Comparison of ENCODE assay signal across 8 mouse cellular contexts in genomic region chr15:100616221-100616620, GRCm38 (mm10). TPM values are rescaled to one million over a fixed set of nuclear protein-coding genes. Genes with fewer than 3 reads are reported as not detected.
DNase-seq lines count a peak whose midpoint lies in the region; ATAC-seq and TF ChIP-seq lines count a peak whose summit lies in the region.

No protein-coding gene starts in this region.

- peaks cover 8% of the 10 kb centered on the region for H3K36me3 ChIP-seq in neural tube, embryonic 11.5 days (ENCODE audit: control insufficient read depth, insufficient read depth, low read length)
- peaks cover 27% of the 10 kb centered on the region for H3K36me3 ChIP-seq in limb, embryonic 14.5 days (ENCODE audit: control insufficient read depth, insufficient read depth, low read length)
- peaks cover 21% of the 10 kb centered on the region; the same call in 1 of the 2 replicates for H3K36me3 ChIP-seq in stomach, postnatal 0 days (ENCODE audit: control insufficient read depth, insufficient read depth, low read length)

- no peak for TF ChIP-seq EP300 in stomach, postnatal 0 days (optimal IDR thresholded peaks at IDR 0.05)

- TF ChIP-seq CTCF in stomach, postnatal 0 days (IDR thresholded peaks at IDR 0.05; ENCODE audit: low read depth) = no peak

- H3K9ac ChIP-seq in neural tube, embryonic 11.5 days (ENCODE audit: low read length) = peak overlapping the region; percentile 85
- H3K9ac ChIP-seq in limb, embryonic 14.5 days (ENCODE audit: low read depth, low read length, severe bottlenecking) = peak overlapping the region; percentile 89
- peak overlapping the region; percentile 99 for H3K9ac ChIP-seq in stomach, postnatal 0 days (ENCODE audit: low read length)

- TF ChIP-seq POLR2A in limb, embryonic 14.5 days (IDR thresholded peaks at IDR 0.05; ENCODE audit: borderline replicate concordance, extremely low read depth, insufficient read depth, insufficient read length) = no peak

- peak; percentile 8; the same call in 1 of the 2 replicates for ATAC-seq in neural tube, embryonic 11.5 days (ENCODE audit: insufficient read depth, low FRiP score, low TSS enrichment)
- ATAC-seq in limb, embryonic 14.5 days (ENCODE audit: low FRiP score, low read depth) = no peak
- peak; percentile 1; the same call in 1 of the 2 replicates for ATAC-seq in stomach, postnatal 0 days (ENCODE audit: low FRiP score, low TSS enrichment)

- H3K4me1 ChIP-seq in neural tube, embryonic 11.5 days (ENCODE audit: control insufficient read depth, insufficient read depth, low read length) = peaks cover 8% of the 10 kb centered on the region
- H3K4me1 ChIP-seq in limb, embryonic 14.5 days (ENCODE audit: control insufficient read depth, insufficient read depth, low read length) = peaks cover 10% of the 10 kb centered on the region
- no peaks in the 10 kb centered on the region for H3K4me1 ChIP-seq in stomach, postnatal 0 days (replicated peaks; ENCODE audit: control insufficient read depth, insufficient read depth)

- no peaks in the 10 kb centered on the region for H3K27me3 ChIP-seq in neural tube, embryonic 11.5 days (ENCODE audit: control insufficient read depth, insufficient read depth, low read length)
- no peaks in the 10 kb centered on the region for H3K27me3 ChIP-seq in limb, embryonic 14.5 days (ENCODE audit: control insufficient read depth, insufficient read depth, low read length)
- no peaks in the 10 kb centered on the region for H3K27me3 ChIP-seq in stomach, postnatal 0 days (ENCODE audit: control insufficient read depth, insufficient read depth, low read length)

- peak; percentile 72 for DNase-seq in cerebellum, adult 9-10 months
- DNase-seq in cerebellum, adult 9-11 months = no peak
- DNase-seq in neural tube, embryonic 11.5 days (ENCODE audit: low spot score) = no peak
- DNase-seq in neural tube, embryonic 10.5 days (ENCODE audit: extremely low spot score, low spot score) = no peak
- DNase-seq in limb, embryonic 14.5 days (ENCODE audit: low spot score) = no peak
- DNase-seq in stomach, postnatal 0 days (ENCODE audit: low spot score) = no peak
- DNase-seq in urinary bladder, adult 18-20 months (ENCODE audit: low spot score in 2 of 2) = no peak
- no peak for DNase-seq in left cerebral cortex, adult 18-20 months (ENCODE audit: low spot score in 2 of 2)

- peak overlapping the region; percentile 96 for H3K27ac ChIP-seq in neural tube, embryonic 11.5 days (ENCODE audit: low read depth, low read length)
- peak overlapping the region; percentile 94; the same call in 1 of the 2 replicates for H3K27ac ChIP-seq in limb, embryonic 14.5 days (replicated peaks; ENCODE audit: low read depth, low read length)
- H3K27ac ChIP-seq in stomach, postnatal 0 days (replicated peaks) = peak overlapping the region; percentile 100

- peak overlapping the region; percentile 62 for H3K4me2 ChIP-seq in neural tube, embryonic 11.5 days (ENCODE audit: low read depth)
- peak overlapping the region; percentile 47 for H3K4me2 ChIP-seq in limb, embryonic 14.5 days (replicated peaks; ENCODE audit: low read depth, low read length, severe bottlenecking)
- H3K4me2 ChIP-seq in stomach, postnatal 0 days (replicated peaks; ENCODE audit: low read depth) = peak overlapping the region; percentile 71

- no peaks in the 10 kb centered on the region for H3K9me3 ChIP-seq in neural tube, embryonic 11.5 days (ENCODE audit: control insufficient read depth, low read length)
- H3K9me3 ChIP-seq in limb, embryonic 14.5 days (ENCODE audit: control insufficient read depth, low read length) = no peaks in the 10 kb centered on the region
- no peaks in the 10 kb centered on the region for H3K9me3 ChIP-seq in stomach, postnatal 0 days (ENCODE audit: control insufficient read depth, low read length)

- WGBS in neural tube, embryonic 11.5 days = under 1% methylated on average over 19 of the region's 19 CpGs
- WGBS in limb, embryonic 14.5 days = 3% methylated on average over 19 of the region's 19 CpGs
- 0% methylated on average over 19 of the region's 19 CpGs for WGBS in stomach, postnatal 0 days

- peak overlapping the region; percentile 94 for H3K4me3 ChIP-seq in neural tube, embryonic 11.5 days (ENCODE audit: low read depth, low read length)
- peak overlapping the region; percentile 97 for H3K4me3 ChIP-seq in limb, embryonic 14.5 days (replicated peaks; ENCODE audit: low read length)
- H3K4me3 ChIP-seq in stomach, postnatal 0 days (ENCODE audit: low read depth, low read length) = peak overlapping the region; percentile 98

RNA-seq across cellular contexts. Expression of gene Dazap2, which starts 1.1 kb away (rescaled TPM):
- polyA plus RNA-seq in neural tube, embryonic 11.5 days (2014; fragmentation: Nextera tagmentation; extraction: Ambion mirVana) = 243 and 250 TPM in 2 replicates
- polyA plus RNA-seq in limb, embryonic 14.5 days (2012; rRNA removed) = 139 and 213 TPM in 2 replicates
- 185 and 191 TPM in 2 replicates for polyA plus RNA-seq in limb, embryonic 14.5 days (2014; fragmentation: Nextera tagmentation; extraction: Ambion mirVana)
- polyA plus RNA-seq in stomach, postnatal 0 days (2015; fragmentation: Nextera tagmentation; extraction: Ambion mirVana) = 177 and 205 TPM in 2 replicates
- 100 to 1,000 TPM; 114 to 119 TPM for total RNA-seq in left cerebral cortex, adult 18-20 months (2021)

RNA-seq across cellular contexts. Expression of gene Pou6f1, which starts 16.4 kb away (rescaled TPM):
- polyA plus RNA-seq in neural tube, embryonic 11.5 days (2014; fragmentation: Nextera tagmentation; extraction: Ambion mirVana) = 12.1 and 12.5 TPM in 2 replicates
- polyA plus RNA-seq in limb, embryonic 14.5 days (2012; rRNA removed) = 24.9 and 32.4 TPM in 2 replicates
- 9.8 and 13.5 TPM in 2 replicates for polyA plus RNA-seq in limb, embryonic 14.5 days (2014; fragmentation: Nextera tagmentation; extraction: Ambion mirVana)
- polyA plus RNA-seq in stomach, postnatal 0 days (2015; fragmentation: Nextera tagmentation; extraction: Ambion mirVana) = 2.6 and 3.2 TPM in 2 replicates
- 100 to 1,000 TPM; 119 to 127 TPM for total RNA-seq in left cerebral cortex, adult 18-20 months (2021)

RNA-seq across cellular contexts. Expression of gene Smagp, which starts 20.5 kb away (rescaled TPM):
- polyA plus RNA-seq in neural tube, embryonic 11.5 days (2014; fragmentation: Nextera tagmentation; extraction: Ambion mirVana) = 3.7 and 3.8 TPM in 2 replicates
- polyA plus RNA-seq in limb, embryonic 14.5 days (2012; rRNA removed) = 18.5 and 19.7 TPM in 2 replicates
- polyA plus RNA-seq in limb, embryonic 14.5 days (2014; fragmentation: Nextera tagmentation; extraction: Ambion mirVana) = 21.5 and 25.4 TPM in 2 replicates
- 94.8 and 103 TPM in 2 replicates for polyA plus RNA-seq in stomach, postnatal 0 days (2015; fragmentation: Nextera tagmentation; extraction: Ambion mirVana)
- total RNA-seq in left cerebral cortex, adult 18-20 months (2021) = 1 to 10 TPM; 1.2 to 1.9 TPM

RNA-seq across cellular contexts. Expression of gene Bin2, which starts 53.1 kb away (rescaled TPM):
- 3.6 and 5.1 TPM in 2 replicates for polyA plus RNA-seq in neural tube, embryonic 11.5 days (2014; fragmentation: Nextera tagmentation; extraction: Ambion mirVana)
- polyA plus RNA-seq in limb, embryonic 14.5 days (2012; rRNA removed) = 3.7 and 4.7 TPM in 2 replicates
- 2.3 and 3.5 TPM in 2 replicates for polyA plus RNA-seq in limb, embryonic 14.5 days (2014; fragmentation: Nextera tagmentation; extraction: Ambion mirVana)
- 1.3 and 2.3 TPM in 2 replicates for polyA plus RNA-seq in stomach, postnatal 0 days (2015; fragmentation: Nextera tagmentation; extraction: Ambion mirVana)
- total RNA-seq in left cerebral cortex, adult 18-20 months (2021) = 1 to 10 TPM; 5.2 to 5.4 TPM
